Mouse (Mus musculus) neural tube, embryonic 13.5 days (tissue): ENCODE results near the gene Zeb2. TPM values are rescaled to one million over a fixed set of nuclear protein-coding genes. Genes with fewer than 3 reads are reported as not detected.

ENCODE experiments used
- ATAC-seq: fragments of 200-750 bp; cut with Nextera tagmentation; 2 replicates; pipeline ENCODE4 v1.8.0; 2017; ENCODE audit warnings: low read depth, mild to moderate bottlenecking, moderate TSS enrichment, moderate library complexity
- H3K27ac ChIP-seq: fragments of 300-500 bp; sonication (generic); replicated peaks from 2 replicates; pipeline ENCODE4 v1.5.1; 2015; ENCODE audit warnings: moderate library complexity, mild to moderate bottlenecking, inconsistent platforms
- H3K27me3 ChIP-seq: fragments of 300-500 bp; sonication (generic); 2 replicates; pipeline ENCODE4 v1.6.1; 2015; ENCODE audit warnings: mild to moderate bottlenecking, inconsistent platforms
- H3K36me3 ChIP-seq: fragments of 300-500 bp; sonication (generic); 2 replicates; pipeline ENCODE4 v1.6.1; 2015; ENCODE audit warnings: mild to moderate bottlenecking, inconsistent platforms
- H3K4me1 ChIP-seq: fragments of 300-500 bp; sonication (generic); replicated peaks from 2 replicates; pipeline ENCODE4 v1.6.1; 2015; ENCODE audit warnings: inconsistent platforms
- H3K4me2 ChIP-seq: fragments of 300-500 bp; sonication (generic); 2 replicates; pipeline ENCODE4 v1.6.1; 2015; ENCODE audit warnings: inconsistent platforms, mild to moderate bottlenecking, moderate library complexity
- H3K4me3 ChIP-seq: fragments of 300-500 bp; sonication (generic); 2 replicates; pipeline ENCODE4 v1.5.1; 2015; ENCODE audit warnings: mild to moderate bottlenecking, inconsistent platforms
- H3K9ac ChIP-seq: fragments of 300-500 bp; sonication (generic); 2 replicates; pipeline ENCODE4 v1.6.1; 2015; ENCODE audit warnings: moderate library complexity, mild to moderate bottlenecking, inconsistent platforms
- H3K9me3 ChIP-seq: fragments of 300-500 bp; sonication (generic); 2 replicates; pipeline ENCODE4 v1.6.1; 2016; ENCODE audit warnings: inconsistent platforms
- WGBS: fragments of 180-500 bp; shearing (Covaris S2); methylation state at CpG from one replicate; pipeline ENCODE4 v1.1.7; 2015; 5-methylcytosine and 5-hydroxymethylcytosine counted together
- polyA plus RNA-seq: library from polyadenylated mRNA; unstranded; fragments of >200 nt; fragmentation: Nextera tagmentation; extraction: Ambion mirVana; gene quantifications from 2 replicates; pipeline ENCODE4 v1.2.1, GENCODE M21; 2015

Zeb2 gene
- polyA plus RNA-seq, 1 experiment from 2014 or later: 48.9 TPM

DNA sequence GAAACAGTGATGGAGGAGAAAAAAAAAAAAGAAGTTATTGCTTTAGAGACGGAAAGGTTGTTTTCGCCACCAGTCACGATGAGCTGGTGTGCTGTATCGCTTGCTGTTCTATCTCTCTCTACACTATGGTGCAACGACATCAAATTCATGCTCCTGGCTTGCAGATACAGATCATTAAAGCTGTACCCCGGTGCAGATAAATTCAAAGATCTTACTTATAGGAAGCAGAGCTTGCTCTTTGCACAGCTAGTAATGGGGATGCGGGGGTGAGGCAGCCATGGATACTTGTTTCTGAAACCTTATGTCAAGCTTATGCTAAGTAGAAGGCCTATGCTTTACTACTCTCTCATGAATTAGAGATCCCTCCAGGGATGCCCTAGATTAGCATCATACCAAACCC is 23.7 kb downstream of the Zeb2 start:
- Histone ChIP-seq H3K36me3 (peaks cover 4% of the 10 kb centered on the region; the same call in 1 of the 2 replicates), H3K27me3 (no peaks in the 10 kb centered on the region), H3K27ac (peak overlapping the region; percentile 59; the same call in 1 of the 2 replicates), H3K9me3 (no peaks in the 10 kb centered on the region), H3K9ac (no peak overlapping the region), H3K4me1 (peaks cover 81% of the 10 kb centered on the region), H3K4me3 (no peak overlapping the region), H3K4me2 (no peak overlapping the region)
- no peak for ATAC-seq
- WGBS: 62% methylated on average over 7 of the region's 7 CpGs

DNA sequence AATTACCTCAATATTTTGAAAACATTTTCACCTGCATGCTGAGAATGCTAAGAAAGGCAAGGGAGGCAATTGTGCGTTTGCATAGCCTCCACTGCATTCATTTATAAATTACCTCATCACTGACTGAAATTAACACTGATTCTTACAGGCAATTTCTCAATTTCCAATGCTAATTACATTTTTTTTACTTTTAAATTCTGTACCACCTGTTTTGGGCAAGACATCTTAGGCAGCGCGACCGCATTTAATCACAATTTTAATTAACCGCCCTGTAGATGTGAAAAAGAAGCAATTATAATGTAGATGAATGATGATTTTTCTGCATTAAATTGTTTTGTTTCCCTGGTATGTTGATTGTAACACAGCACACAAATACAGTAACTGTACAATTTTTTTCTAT is 24.5 kb downstream of the Zeb2 start:
- peaks cover 83% of the 10 kb centered on the region for H3K4me1 ChIP-seq
- H3K36me3 ChIP-seq: peaks cover 4% of the 10 kb centered on the region; the same call in 1 of the 2 replicates
- WGBS: 70% methylated on average over 5 of the region's 5 CpGs
- no peak for ATAC-seq
- H3K4me3 ChIP-seq: no peak overlapping the region
- no peak overlapping the region for H3K9ac ChIP-seq
- no peak overlapping the region for H3K27ac ChIP-seq
- no peak overlapping the region for H3K4me2 ChIP-seq
- H3K9me3 ChIP-seq: no peaks in the 10 kb centered on the region
- H3K27me3 ChIP-seq: no peaks in the 10 kb centered on the region

DNA sequence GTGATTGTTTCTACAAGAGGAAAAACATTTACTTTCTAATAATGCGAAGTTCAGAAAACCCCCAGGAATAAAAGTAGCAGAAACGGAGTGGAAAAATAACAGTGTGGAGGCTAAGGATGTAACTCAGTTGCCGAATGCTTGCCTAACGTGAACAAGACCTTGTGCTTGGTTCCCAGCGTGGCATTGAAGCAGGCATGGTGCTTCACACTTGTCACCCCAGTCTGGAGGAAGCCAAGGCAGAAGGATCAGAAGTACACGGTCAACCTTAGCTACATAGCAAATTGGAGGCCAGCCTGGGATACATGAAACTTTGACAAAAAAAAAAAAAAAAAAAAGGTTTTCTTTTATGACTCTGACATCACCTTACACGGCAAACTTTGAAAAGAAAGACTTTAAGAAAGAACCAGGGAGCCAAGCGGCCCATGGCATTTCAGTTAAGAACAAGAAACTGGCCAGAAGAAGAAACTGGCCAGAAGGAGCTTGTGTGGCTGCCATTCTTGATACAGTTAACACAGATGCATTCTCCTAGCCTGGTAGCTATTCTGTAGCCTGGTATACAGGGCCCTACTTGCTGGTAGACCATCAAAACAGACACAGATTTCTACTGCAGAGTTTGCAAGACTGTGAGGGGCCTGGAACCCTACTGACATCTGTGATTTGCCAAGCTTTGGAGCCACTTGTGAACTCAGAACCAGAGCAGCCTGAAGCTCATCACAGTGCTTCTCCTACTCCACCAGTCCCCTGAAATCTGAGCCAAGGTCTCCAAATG is 26.5 kb downstream of the Zeb2 start:
- H3K4me2 ChIP-seq: no peak overlapping the region
- no peaks in the 10 kb centered on the region for H3K9me3 ChIP-seq
- 87% methylated on average over 8 of the region's 8 CpGs for WGBS
- ATAC-seq: no peak
- H3K27me3 ChIP-seq: no peaks in the 10 kb centered on the region
- peaks cover 4% of the 10 kb centered on the region; the same call in 1 of the 2 replicates for H3K36me3 ChIP-seq
- H3K4me1 ChIP-seq: peaks cover 79% of the 10 kb centered on the region
- H3K4me3 ChIP-seq: no peak overlapping the region
- no peak overlapping the region for H3K9ac ChIP-seq
- no peak overlapping the region for H3K27ac ChIP-seq

DNA sequence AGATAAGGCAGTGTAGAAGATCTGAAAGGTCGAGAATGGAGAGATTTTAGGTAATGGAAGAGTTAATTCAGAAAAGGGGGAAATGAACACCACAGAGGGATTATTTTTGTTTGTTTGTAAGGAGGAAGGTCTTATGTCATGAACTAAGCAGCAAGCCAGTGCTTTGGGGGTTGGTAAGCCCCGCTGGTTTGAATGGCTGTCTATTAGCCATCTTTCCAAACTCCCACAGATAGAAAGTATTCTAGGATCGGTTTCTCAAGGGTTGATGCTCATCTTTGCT is 28.0 kb downstream of the Zeb2 start:
- Histone ChIP-seq H3K36me3 (no peaks in the 10 kb centered on the region), H3K9ac (no peak overlapping the region), H3K4me3 (no peak overlapping the region), H3K9me3 (no peaks in the 10 kb centered on the region), H3K4me2 (no peak overlapping the region), H3K4me1 (peaks cover 74% of the 10 kb centered on the region), H3K27ac (peak overlapping the region; percentile 55), H3K27me3 (no peaks in the 10 kb centered on the region)
- WGBS: 55% methylated on average over 3 of the region's 3 CpGs
- no peak for ATAC-seq

DNA sequence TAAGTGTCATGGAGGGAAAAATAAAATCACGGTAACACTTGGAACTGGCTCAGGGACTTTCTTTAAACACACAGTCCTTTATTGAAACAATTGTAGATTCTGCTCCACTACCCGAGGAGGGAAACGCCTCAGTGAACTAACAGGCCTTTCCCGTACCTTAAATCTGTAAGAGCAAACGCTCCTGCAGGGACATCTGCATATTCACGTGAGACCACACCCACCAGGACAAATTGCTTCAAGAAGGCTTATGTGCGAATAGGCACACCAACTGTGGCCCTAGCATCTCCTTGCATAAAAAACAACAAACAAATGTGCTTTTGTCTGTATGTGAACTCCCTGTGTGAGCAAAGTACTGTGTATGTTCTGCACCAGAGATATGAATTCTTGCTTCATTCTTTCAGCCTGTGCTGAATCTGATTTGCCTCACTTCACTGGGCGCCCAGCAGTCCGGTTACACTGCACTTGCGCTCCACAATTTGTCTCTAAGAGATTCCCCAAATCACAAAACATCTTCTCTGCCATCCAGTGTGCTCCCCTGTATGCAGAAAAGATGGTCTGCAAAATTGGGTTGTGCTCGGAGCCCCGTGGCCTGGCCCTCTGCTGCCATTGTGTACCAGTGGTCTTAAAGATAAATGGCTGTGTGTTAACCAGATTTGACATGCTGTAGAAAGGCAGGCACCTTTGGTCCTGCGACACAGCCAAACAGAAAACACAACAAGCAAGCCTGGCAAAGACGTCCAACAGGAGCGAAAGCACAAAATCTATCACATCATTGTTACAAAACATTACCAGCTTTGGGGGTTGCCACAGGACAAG is 28.6 kb downstream of the Zeb2 start:
- Histone ChIP-seq H3K9me3 (no peaks in the 10 kb centered on the region), H3K36me3 (no peaks in the 10 kb centered on the region), H3K4me1 (peaks cover 74% of the 10 kb centered on the region), H3K27me3 (no peaks in the 10 kb centered on the region), H3K4me3 (no peak overlapping the region), H3K27ac (peak overlapping the region; percentile 55), H3K9ac (no peak overlapping the region), H3K4me2 (peak overlapping the region; percentile 6; the same call in 1 of the 2 replicates)
- ATAC-seq: no peak
- WGBS: 24% methylated on average over 15 of the region's 15 CpGs

DNA sequence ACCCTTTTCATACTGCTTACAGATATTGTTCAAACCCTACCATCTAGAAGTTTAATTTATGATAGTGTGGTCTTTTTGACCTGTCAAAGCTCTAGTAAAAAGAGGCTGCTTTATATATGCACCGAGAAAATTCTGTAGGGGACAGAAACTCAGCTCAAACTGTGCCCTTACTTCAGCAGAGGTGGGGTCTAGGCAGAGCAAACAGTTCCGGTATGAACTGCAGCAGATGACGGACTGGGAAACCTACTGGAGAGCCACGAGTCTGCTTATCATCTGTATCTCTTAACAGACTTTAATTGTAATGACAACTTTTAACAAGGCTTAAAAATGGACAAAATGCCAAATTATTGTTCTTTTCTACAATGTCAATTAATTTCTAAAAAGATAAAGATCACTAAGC is 30.0 kb downstream of the Zeb2 start:
- H3K9ac ChIP-seq: no peak overlapping the region
- no peaks in the 10 kb centered on the region for H3K27me3 ChIP-seq
- no peak overlapping the region for H3K4me3 ChIP-seq
- no peak overlapping the region for H3K4me2 ChIP-seq
- WGBS: 16% methylated on average over 4 of the region's 4 CpGs
- H3K27ac ChIP-seq: no peak overlapping the region
- H3K9me3 ChIP-seq: no peaks in the 10 kb centered on the region
- no peak for ATAC-seq
- H3K4me1 ChIP-seq: peaks cover 74% of the 10 kb centered on the region
- no peaks in the 10 kb centered on the region for H3K36me3 ChIP-seq

DNA sequence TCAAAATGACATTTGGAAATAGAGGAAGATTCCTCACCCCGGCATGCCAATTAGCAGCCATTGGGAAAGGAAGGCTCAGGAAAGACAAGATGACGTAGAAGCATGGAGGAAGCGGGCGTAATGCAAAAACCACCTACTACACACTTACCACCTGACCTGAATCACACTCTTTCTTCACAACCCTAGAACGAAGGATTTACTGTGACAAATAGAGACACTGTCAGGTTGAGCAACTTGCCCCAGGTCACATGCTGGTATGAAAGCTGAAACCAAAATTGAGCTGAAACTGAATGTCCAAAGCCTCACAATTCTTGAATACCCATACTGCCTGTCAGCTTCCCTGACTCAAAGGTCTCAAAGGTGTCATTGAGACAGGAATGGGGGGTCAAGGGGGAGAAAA is 31.5 kb downstream of the Zeb2 start:
- Histone ChIP-seq H3K4me3 (no peak overlapping the region), H3K27me3 (no peaks in the 10 kb centered on the region), H3K9ac (no peak overlapping the region), H3K4me2 (no peak overlapping the region), H3K4me1 (peaks cover 86% of the 10 kb centered on the region), H3K36me3 (no peaks in the 10 kb centered on the region), H3K27ac (no peak overlapping the region), H3K9me3 (no peaks in the 10 kb centered on the region)
- ATAC-seq: no peak
- 91% methylated on average over 5 of the region's 5 CpGs for WGBS

DNA sequence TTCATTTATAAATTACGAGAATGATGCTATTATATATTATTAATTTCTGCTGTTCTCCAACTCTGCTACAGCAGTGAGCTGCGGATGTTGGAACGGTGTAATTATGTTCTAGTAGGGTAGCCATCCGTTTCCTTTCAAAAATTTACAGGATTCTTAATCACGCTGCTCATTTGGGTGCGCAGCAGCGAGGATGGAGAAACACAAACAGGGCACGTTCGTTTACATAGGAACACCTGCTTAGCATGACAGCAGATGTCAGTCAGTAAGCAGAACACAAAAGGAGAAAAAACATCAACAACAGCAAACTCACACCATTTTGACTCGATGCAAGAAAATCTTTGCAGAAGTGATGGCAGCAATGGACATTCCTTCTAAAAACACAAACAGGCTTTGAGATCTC is 34.2 kb downstream of the Zeb2 start:
- no peaks in the 10 kb centered on the region for H3K27me3 ChIP-seq
- H3K4me1 ChIP-seq: peaks cover 62% of the 10 kb centered on the region
- WGBS: 45% methylated on average over 10 of the region's 10 CpGs
- no peaks in the 10 kb centered on the region for H3K9me3 ChIP-seq
- H3K9ac ChIP-seq: no peak overlapping the region
- peak overlapping the region; percentile 13; the same call in 1 of the 2 replicates for H3K27ac ChIP-seq
- no peak overlapping the region for H3K4me2 ChIP-seq
- ATAC-seq: no peak
- H3K36me3 ChIP-seq: no peaks in the 10 kb centered on the region
- H3K4me3 ChIP-seq: no peak overlapping the region

DNA sequence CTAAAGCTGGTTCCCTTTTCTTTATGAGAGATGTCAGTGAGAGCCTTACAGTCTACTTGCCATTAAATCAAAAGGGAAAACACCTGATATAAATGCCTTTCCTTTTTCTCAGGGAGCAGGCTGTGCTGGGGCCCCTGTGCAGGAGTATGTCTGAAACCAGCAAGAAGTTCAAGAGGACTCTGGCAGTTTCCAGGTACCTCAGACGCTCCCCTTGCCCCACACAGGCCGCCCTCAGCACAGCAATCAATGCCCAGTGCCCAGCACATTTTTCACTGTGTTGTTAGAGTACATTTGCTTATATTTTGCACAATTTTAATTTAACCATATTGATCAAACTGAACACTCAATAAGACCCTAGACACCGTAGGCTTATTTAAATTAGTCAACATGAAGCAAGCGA is 35.6 kb downstream of the Zeb2 start:
- H3K36me3 ChIP-seq: peaks cover 8% of the 10 kb centered on the region; the same call in 1 of the 2 replicates
- no peak for ATAC-seq
- no peak overlapping the region for H3K4me2 ChIP-seq
- no peak overlapping the region for H3K9ac ChIP-seq
- no peak overlapping the region for H3K4me3 ChIP-seq
- no peak overlapping the region for H3K27ac ChIP-seq
- no peaks in the 10 kb centered on the region for H3K9me3 ChIP-seq
- WGBS: 76% methylated on average over 4 of the region's 4 CpGs
- H3K4me1 ChIP-seq: peaks cover 47% of the 10 kb centered on the region
- H3K27me3 ChIP-seq: no peaks in the 10 kb centered on the region

DNA sequence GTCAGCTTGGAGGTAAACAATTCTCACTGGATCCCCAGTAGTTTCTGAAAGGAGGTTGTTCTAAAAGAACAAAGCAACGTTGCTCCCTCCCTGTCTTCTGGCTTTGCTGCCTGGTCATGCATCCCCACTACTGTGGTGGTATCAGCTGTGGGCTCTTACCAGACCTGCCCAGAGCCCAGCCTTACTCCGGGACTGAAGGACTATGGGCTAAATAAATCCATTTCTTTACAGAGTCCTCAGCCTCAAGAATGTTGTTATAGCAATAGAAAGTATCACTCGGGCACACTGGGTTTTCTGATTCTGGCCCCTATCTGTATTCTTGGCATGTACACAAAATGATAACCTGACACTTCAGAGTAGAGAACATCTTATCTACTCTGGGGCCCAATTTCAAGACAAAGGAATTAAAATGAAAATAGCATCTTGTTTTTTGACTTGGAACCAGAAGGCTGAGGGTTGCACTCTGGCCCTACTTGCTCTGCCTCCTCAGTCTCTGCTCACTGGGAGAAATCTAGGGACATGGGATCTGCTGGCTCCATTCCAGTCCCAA is 39.2 kb downstream of the Zeb2 start:
- Histone ChIP-seq H3K4me3 (no peak overlapping the region), H3K4me1 (peaks cover 29% of the 10 kb centered on the region), H3K36me3 (peaks cover 8% of the 10 kb centered on the region; the same call in 1 of the 2 replicates), H3K9ac (no peak overlapping the region), H3K4me2 (no peak overlapping the region), H3K9me3 (no peaks in the 10 kb centered on the region), H3K27me3 (no peaks in the 10 kb centered on the region), H3K27ac (no peak overlapping the region)
- ATAC-seq: no peak
- 77% methylated on average over 3 of the region's 3 CpGs for WGBS

DNA sequence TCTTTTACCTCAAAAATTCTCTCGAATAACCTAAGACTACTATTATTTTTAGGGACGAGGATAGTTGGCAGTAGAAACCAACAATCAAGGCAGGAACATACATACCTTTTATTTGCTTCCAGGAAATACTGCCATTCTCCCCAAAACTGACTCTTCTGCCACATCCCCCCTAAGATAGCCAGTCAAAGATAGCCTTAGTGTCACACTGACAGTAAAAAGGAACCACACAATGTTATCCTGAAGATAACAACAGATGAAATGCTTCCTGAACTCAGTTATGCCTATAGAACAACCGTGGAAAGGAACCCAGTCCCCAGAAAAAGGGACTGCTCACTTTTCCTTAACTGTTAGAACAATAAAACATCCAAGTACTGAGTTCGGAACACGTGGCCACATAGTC is 39.8 kb downstream of the Zeb2 start:
- Histone ChIP-seq H3K27ac (no peak overlapping the region), H3K4me3 (no peak overlapping the region), H3K9ac (no peak overlapping the region), H3K27me3 (no peaks in the 10 kb centered on the region), H3K36me3 (peaks cover 8% of the 10 kb centered on the region; the same call in 1 of the 2 replicates), H3K4me2 (no peak overlapping the region), H3K4me1 (peaks cover 28% of the 10 kb centered on the region), H3K9me3 (no peaks in the 10 kb centered on the region)
- ATAC-seq: no peak
- 94% methylated on average over 5 of the region's 5 CpGs for WGBS

DNA sequence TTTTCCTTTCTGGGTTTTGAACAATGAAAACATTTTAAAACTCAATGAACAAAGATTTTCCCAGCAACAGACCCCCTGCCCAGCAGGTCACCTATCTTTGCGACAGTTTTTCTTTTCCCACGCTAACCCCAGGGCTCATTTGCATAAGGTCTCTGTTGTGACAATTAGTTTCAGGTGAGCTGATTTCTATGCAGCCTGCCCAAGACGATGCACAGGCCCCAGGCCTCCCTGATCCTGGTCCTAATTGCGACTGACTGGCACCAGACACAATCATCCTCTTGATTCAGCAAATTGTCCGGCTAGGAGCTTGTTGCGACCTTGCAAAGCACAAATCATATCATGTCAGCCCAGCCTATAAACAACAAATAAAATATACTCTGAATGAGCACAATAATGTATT is 44.2 kb downstream of the Zeb2 start:
- Histone ChIP-seq H3K27ac (no peak overlapping the region), H3K27me3 (no peaks in the 10 kb centered on the region), H3K36me3 (peaks cover 8% of the 10 kb centered on the region; the same call in 1 of the 2 replicates), H3K9me3 (no peaks in the 10 kb centered on the region), H3K4me3 (no peak overlapping the region), H3K4me1 (peaks cover 40% of the 10 kb centered on the region), H3K4me2 (no peak overlapping the region), H3K9ac (no peak overlapping the region)
- 17% methylated on average over 6 of the region's 6 CpGs for WGBS
- ATAC-seq: no peak
